Mouse (Mus musculus) effector memory CD4-positive, alpha-beta T cell, adult 5 months (primary cell): Measurements from ENCODE around the gene Stk33. TPM values are rescaled to one million over a fixed set of nuclear protein-coding genes. Genes with fewer than 3 reads are reported as not detected.

Source experiments
- polyA plus RNA-seq: library from polyadenylated mRNA; unstranded; fragments of 100-300 nt; shearing (Covaris generic); gene quantifications from one replicate; pipeline ENCODE4 v1.2.1, GENCODE M21; 2017

Gene Stk33
- not detected for polyA plus RNA-seq

DNA sequence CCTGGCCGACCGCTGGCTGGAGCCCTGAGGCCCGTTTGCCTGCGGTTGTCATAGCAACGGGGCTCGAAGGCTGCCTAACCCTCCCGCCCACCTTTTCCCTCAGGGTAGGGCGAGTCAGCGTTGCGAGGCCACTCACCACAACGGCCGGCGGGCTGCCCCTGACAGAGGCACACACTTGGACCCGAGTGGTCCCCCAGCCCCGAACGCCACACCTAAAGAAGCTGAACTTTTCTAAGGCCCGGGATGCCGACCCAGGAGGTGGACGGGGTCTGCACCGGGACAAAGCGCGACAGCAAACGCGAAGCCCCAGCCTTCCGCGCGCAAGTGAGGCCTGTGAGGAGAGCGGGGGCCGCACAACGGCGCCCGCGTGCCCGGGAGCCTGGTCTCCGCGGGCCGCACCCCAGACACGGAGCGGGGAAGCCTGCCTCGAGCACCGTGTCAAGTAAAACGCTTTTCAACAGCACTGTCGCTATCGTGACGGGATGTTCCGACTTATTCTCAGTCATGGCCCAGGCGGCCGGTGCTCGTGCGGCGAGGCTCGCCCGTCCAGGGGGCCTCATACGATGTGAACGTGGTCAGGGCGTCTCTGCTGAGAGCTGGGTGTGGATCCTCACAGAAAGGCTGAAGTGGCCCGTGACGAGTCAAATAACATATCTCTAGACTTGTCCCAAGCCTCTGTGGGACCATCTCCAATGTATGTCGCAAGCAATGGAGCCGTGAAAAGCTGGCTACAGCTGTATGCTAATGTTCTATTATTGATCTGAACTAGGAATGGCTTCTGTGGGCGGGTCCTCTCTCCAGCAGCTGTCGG lies at the start of gene Stk33:
Stk33 (minus strand) TSS at position 301 of the 811 bp plus-strand sequence.

Other genes starting within 250 kb of the Stk33 start
- not detected for gene Trim66, start 69.1 kb upstream of the Stk33 start, polyA plus RNA-seq
- 128 TPM for gene Rpl27a, start 80.1 kb upstream of the Stk33 start, polyA plus RNA-seq